Mouse (Mus musculus): ENCODE results near the gene Slc8a2. TPM values are rescaled to one million over a fixed set of nuclear protein-coding genes. Genes with fewer than 3 reads are reported as not detected.
A peak's percentile ranks its signal among the peaks of the same experiment; 100 is the strongest.

Slc8a2 gene
- total and polyA plus RNA-seq, 2 experiments from 2014 or later = 1.1 to 76.0 TPM

DNA sequence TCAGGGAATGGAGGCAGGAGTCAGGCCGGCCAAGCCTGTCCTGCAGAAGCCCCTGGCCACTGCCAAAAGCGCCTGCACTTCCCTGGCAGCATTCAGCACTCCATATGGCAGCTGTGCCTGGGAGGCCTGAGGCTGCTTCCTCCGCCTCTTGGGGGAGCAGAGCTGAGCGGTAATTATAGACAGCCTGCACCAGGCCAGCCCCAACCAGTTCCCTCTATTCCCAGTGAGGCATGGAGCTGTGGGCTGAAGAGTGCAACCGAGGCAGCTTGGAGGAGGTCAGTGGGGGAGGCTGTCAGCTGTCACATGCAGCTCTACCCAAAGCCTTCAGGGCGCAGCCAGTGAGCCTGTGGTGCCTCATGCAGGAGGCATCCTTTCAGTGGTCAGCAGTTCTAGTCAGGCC, 25.9 kb upstream of the Slc8a2 start:
- H3K9me3 ChIP-seq (ENCODE audit: low read length) = no peaks in the 10 kb centered on the region
- H3K4me2 ChIP-seq (ENCODE audit: low read depth, low read length, poor library complexity, severe bottlenecking) = no peak overlapping the region
- 0 out of 2 replicates have a peak overlapping the region, but pooled peaks have one; percentile 32 for H3K27ac ChIP-seq (ENCODE audit: low read depth, low read length)
- H3K9ac ChIP-seq (replicated peaks; ENCODE audit: low read length, poor library complexity, severe bottlenecking) = 0 out of 2 replicates have a peak overlapping the region, but pooled peaks have one; percentile 13
- H3K4me1 ChIP-seq (ENCODE audit: insufficient read depth, low read length) = peaks cover 6% of the 10 kb centered on the region
- H3K36me3 ChIP-seq (ENCODE audit: insufficient read depth, low read length) = peaks cover 41% of the 10 kb centered on the region
- H3K27me3 ChIP-seq (ENCODE audit: insufficient read depth, low read length) = no peaks in the 10 kb centered on the region
- DNase-seq (ENCODE audit: low spot score) (peak; percentile 77), ATAC-seq (ENCODE audit: low FRiP score) (peak; percentile 17; the same call in 1 of the 2 replicates)
- 62% methylated on average over 6 of the region's 6 CpGs for WGBS
- no peak overlapping the region for H3K4me3 ChIP-seq (ENCODE audit: low read depth, low read length)
- no peak for TF ChIP-seq CTCF (IDR thresholded peaks at IDR 0.05)

GRCm38 (mm10) chr7:16104611-16105388, 24.8 kb upstream of the Slc8a2 start:
- TF ChIP-seq CTCF (IDR thresholded peaks at IDR 0.05) = no peak
- Histone ChIP-seq H3K27me3 (ENCODE audit: insufficient read depth, low read length) (no peaks in the 10 kb centered on the region), H3K36me3 (ENCODE audit: insufficient read depth, low read length) (peaks cover 51% of the 10 kb centered on the region), H3K9ac (replicated peaks; ENCODE audit: low read length, poor library complexity, severe bottlenecking) (0 out of 2 replicates have a peak overlapping the region, but pooled peaks have one; percentile 4), H3K4me3 (ENCODE audit: low read depth, low read length) (no peak overlapping the region), H3K4me2 (ENCODE audit: low read depth, low read length, poor library complexity, severe bottlenecking) (no peak overlapping the region), H3K27ac (ENCODE audit: low read depth, low read length) (no peak overlapping the region), H3K9me3 (ENCODE audit: low read length) (no peaks in the 10 kb centered on the region), H3K4me1 (ENCODE audit: insufficient read depth, low read length) (no peaks in the 10 kb centered on the region; the same call in 1 of the 2 replicates)
- WGBS = 88% methylated on average over 7 of the region's 7 CpGs
- DNase-seq (ENCODE audit: low spot score) (no peak), ATAC-seq (ENCODE audit: low FRiP score) (no peak)

DNA sequence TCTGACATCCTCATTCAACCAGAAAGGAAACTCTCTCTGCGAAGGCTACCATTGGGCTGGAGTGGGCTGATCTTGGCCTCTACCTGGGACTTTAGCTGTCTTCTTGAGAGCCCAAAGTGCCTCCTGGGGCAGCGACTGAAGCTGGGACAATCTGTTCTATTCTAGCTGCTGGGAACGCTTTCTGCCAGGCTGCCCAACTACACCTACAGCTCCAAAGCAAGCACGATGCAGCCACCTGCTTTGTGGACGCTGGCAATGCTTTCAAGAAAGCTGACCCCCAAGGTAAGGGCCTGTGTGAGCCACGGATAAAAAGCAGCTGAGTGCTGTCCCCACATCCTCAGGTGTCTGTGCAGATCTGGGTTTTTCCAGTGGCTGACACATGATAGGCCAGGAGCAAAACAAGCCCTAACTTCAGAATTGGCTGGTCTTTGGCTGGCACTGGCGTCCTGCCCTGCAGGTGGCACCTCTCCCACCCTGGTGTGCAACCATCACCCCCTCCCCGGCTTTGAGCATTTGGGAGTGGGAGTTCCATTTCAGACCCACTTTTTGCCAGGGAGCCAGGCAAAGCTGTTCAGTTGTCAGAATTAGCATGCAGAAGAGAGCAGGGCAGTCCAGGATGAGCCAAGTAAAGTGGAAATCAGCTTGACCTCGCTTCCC, 20.6 kb upstream of the Slc8a2 start:
- Histone ChIP-seq H3K4me1 (ENCODE audit: insufficient read depth, low read length) (no peaks in the 10 kb centered on the region), H3K9me3 (ENCODE audit: low read length) (no peaks in the 10 kb centered on the region), H3K9ac (replicated peaks; ENCODE audit: low read length, poor library complexity, severe bottlenecking) (no peak overlapping the region), H3K4me2 (ENCODE audit: low read depth, low read length, poor library complexity, severe bottlenecking) (no peak overlapping the region), H3K4me3 (ENCODE audit: low read depth, low read length) (no peak overlapping the region), H3K27ac (ENCODE audit: low read depth, low read length) (no peak overlapping the region), H3K36me3 (ENCODE audit: insufficient read depth, low read length) (peaks cover 74% of the 10 kb centered on the region), H3K27me3 (ENCODE audit: insufficient read depth, low read length) (no peaks in the 10 kb centered on the region)
- DNase-seq (ENCODE audit: low spot score) (no peak), ATAC-seq (ENCODE audit: low FRiP score) (no peak)
- 93% methylated on average over 9 of the region's 9 CpGs for WGBS
- no peak for TF ChIP-seq CTCF (IDR thresholded peaks at IDR 0.05)

GRCm38 (mm10) chr7:16110158-16110557, 19.5 kb upstream of the Slc8a2 start:
- TF ChIP-seq CTCF (IDR thresholded peaks at IDR 0.05) = no peak
- ATAC-seq (ENCODE audit: low FRiP score) (no peak), DNase-seq (ENCODE audit: low spot score) (no peak)
- Histone ChIP-seq H3K9ac (replicated peaks; ENCODE audit: low read length, poor library complexity, severe bottlenecking) (no peak overlapping the region), H3K4me1 (ENCODE audit: insufficient read depth, low read length) (no peaks in the 10 kb centered on the region), H3K36me3 (ENCODE audit: insufficient read depth, low read length) (peaks cover 77% of the 10 kb centered on the region), H3K27ac (ENCODE audit: low read depth, low read length) (no peak overlapping the region), H3K4me2 (ENCODE audit: low read depth, low read length, poor library complexity, severe bottlenecking) (no peak overlapping the region), H3K9me3 (ENCODE audit: low read length) (no peaks in the 10 kb centered on the region), H3K27me3 (ENCODE audit: insufficient read depth, low read length) (no peaks in the 10 kb centered on the region), H3K4me3 (ENCODE audit: low read depth, low read length) (no peak overlapping the region)
- 93% methylated on average over 8 of the region's 8 CpGs for WGBS

GRCm38 (mm10) chr7:16111284-16112090, 18.1 kb upstream of the Slc8a2 start:
- peaks cover 83% of the 10 kb centered on the region for H3K36me3 ChIP-seq (ENCODE audit: insufficient read depth, low read length)
- 85% methylated on average over 7 of the region's 7 CpGs for WGBS

More at GRCm38 (mm10) chr7:16111284-16112090, 18.1 kb upstream of the Slc8a2 start:
- Histone ChIP-seq H3K4me3 (ENCODE audit: low read depth, low read length) (no peak overlapping the region), H3K4me1 (ENCODE audit: insufficient read depth, low read length) (no peaks in the 10 kb centered on the region), H3K27ac (ENCODE audit: low read depth, low read length) (no peak overlapping the region), H3K9ac (replicated peaks; ENCODE audit: low read length, poor library complexity, severe bottlenecking) (no peak overlapping the region; the same call in 1 of the 2 replicates), H3K27me3 (ENCODE audit: insufficient read depth, low read length) (no peaks in the 10 kb centered on the region), H3K4me2 (ENCODE audit: low read depth, low read length, poor library complexity, severe bottlenecking) (no peak overlapping the region), H3K9me3 (ENCODE audit: low read length) (no peaks in the 10 kb centered on the region)
- DNase-seq (ENCODE audit: low spot score) (no peak), ATAC-seq (ENCODE audit: low FRiP score) (no peak)
- TF ChIP-seq CTCF (IDR thresholded peaks at IDR 0.05) = no peak
